Mouse (Mus musculus): ENCODE measurements around the gene Arsa.

- TF ChIP-seq ZMIZ1 (IDR thresholded peaks at IDR 0.05; ENCODE audit: low read depth, low read length) (no peak), CTCF (IDR thresholded peaks at IDR 0.05 in 2 of 3, conservative IDR thresholded peaks at IDR 0.05 in 1 of 3; ENCODE audit: control insufficient read depth in 1 of 3, insufficient read depth in 1 of 3, low read depth in 2 of 3, low read length in 3 of 3, poor library complexity in 1 of 3, severe bottlenecking in 1 of 3) (no peak), NRF1 (IDR thresholded peaks at IDR 0.05; ENCODE audit: insufficient read depth, low read depth, low read length, poor library complexity, severe bottlenecking) (no peak), EP300 (IDR thresholded peaks at IDR 0.05; ENCODE audit: low read depth in 1 of 2, low read length in 2 of 2) (no peak), POLR2A (IDR thresholded peaks at IDR 0.05; ENCODE audit: control insufficient read depth in 1 of 2, insufficient read depth in 1 of 2, low read depth in 1 of 2, low read length in 2 of 2, poor library complexity in 1 of 2) (no peak), JUND (IDR thresholded peaks at IDR 0.05; ENCODE audit: low read depth, low read length) (no peak), ZNF384 (IDR thresholded peaks at IDR 0.05; ENCODE audit: low read depth, low read length) (no peak), KAT2A (conservative IDR thresholded peaks at IDR 0.05; ENCODE audit: low read depth, low read length) (no peak), SIN3A (IDR thresholded peaks at IDR 0.05; ENCODE audit: low read length) (no peak), MYC (IDR thresholded peaks at IDR 0.05; ENCODE audit: low read depth, low read length) (no peak), TCF12 (IDR thresholded peaks at IDR 0.05; ENCODE audit: low read depth, low read length) (no peak), USF2 (IDR thresholded peaks at IDR 0.05; ENCODE audit: borderline replicate concordance in 1 of 2, insufficient read depth in 1 of 2, low read depth in 1 of 2, low read length in 2 of 2) (no peak)
Measured at GRCm38 (mm10) chr15:89473370-89473769, 3.9 kb downstream of the Arsa start.

Data from MEL (cell line).